Mouse (Mus musculus): ENCODE results near the gene Tbc1d23.
"Not testable (repeated sequence)": the region's sequence is repeated elsewhere in the genome, so short reads cannot be mapped to it uniquely, and the experiment has no call there.

Gene Tbc1d23

GRCm38 (mm10) chr16:57231089-57231936 lies at the start of gene Tbc1d23:
Tbc1d23 (minus strand) TSS chr16:57231504.
- DNase-seq (ENCODE audit: low read depth, low spot score) = peak; percentile 95

- no peak for DNase-seq (ENCODE audit: low read depth, low spot score)
Observed at GRCm38 (mm10) chr16:57280221-57281217, 49.2 kb upstream of the Tbc1d23 start.

GRCm38 (mm10) chr16:57278976-57279626 lies 47.8 kb upstream of the Tbc1d23 start:
- no peak for DNase-seq (ENCODE audit: low read depth, low spot score)

GRCm38 (mm10) chr16:57269751-57270150 lies 38.4 kb upstream of the Tbc1d23 start:
- no peak for DNase-seq (ENCODE audit: low read depth, low spot score)

GRCm38 (mm10) chr16:57268058-57268841 lies 36.9 kb upstream of the Tbc1d23 start:
- DNase-seq (ENCODE audit: low read depth, low spot score) = no peak

GRCm38 (mm10) chr16:57267068-57267467 lies 35.8 kb upstream of the Tbc1d23 start:
- no peak for DNase-seq (ENCODE audit: low read depth, low spot score)

- no peak for DNase-seq (ENCODE audit: low read depth, low spot score)
Observed at GRCm38 (mm10) chr16:57260152-57260551, 28.8 kb upstream of the Tbc1d23 start.

GRCm38 (mm10) chr16:57259356-57260083 lies 28.2 kb upstream of the Tbc1d23 start:
- no peak for DNase-seq (ENCODE audit: low read depth, low spot score)

GRCm38 (mm10) chr16:57251589-57252421 lies 20.5 kb upstream of the Tbc1d23 start:
- no peak for DNase-seq (ENCODE audit: low read depth, low spot score)

- no peak for DNase-seq (ENCODE audit: low read depth, low spot score)
Observed at GRCm38 (mm10) chr16:57250991-57251390, 19.7 kb upstream of the Tbc1d23 start.

GRCm38 (mm10) chr16:57247464-57247863 lies 16.2 kb upstream of the Tbc1d23 start:
- no peak for DNase-seq (ENCODE audit: low read depth, low spot score)

GRCm38 (mm10) chr16:57246596-57246995 lies 15.3 kb upstream of the Tbc1d23 start:
- no peak for DNase-seq (ENCODE audit: low read depth, low spot score)

GRCm38 (mm10) chr16:57243858-57244248 lies 12.5 kb upstream of the Tbc1d23 start:
- peak; percentile 41 for DNase-seq (ENCODE audit: low read depth, low spot score)

GRCm38 (mm10) chr16:57243205-57243857 lies 12.0 kb upstream of the Tbc1d23 start:
- no peak for DNase-seq (ENCODE audit: low read depth, low spot score)

GRCm38 (mm10) chr16:57242857-57243204 lies 11.5 kb upstream of the Tbc1d23 start:
- DNase-seq (ENCODE audit: low read depth, low spot score) = no peak

- no peak for DNase-seq (ENCODE audit: low read depth, low spot score)
Observed at GRCm38 (mm10) chr16:57235871-57236510, 4.7 kb upstream of the Tbc1d23 start.

GRCm38 (mm10) chr16:57231937-57232310 lies 620 bp upstream of the Tbc1d23 start:
- DNase-seq (ENCODE audit: low read depth, low spot score) = not testable (repeated sequence)

- DNase-seq (ENCODE audit: low read depth, low spot score) = no peak
Observed at GRCm38 (mm10) chr16:57226444-57226843, 4.9 kb downstream of the Tbc1d23 start.

All from retina, adult 2 months (tissue).